Mouse (Mus musculus) ovary, postnatal 14 days (tissue): ENCODE results near the gene Klrb1b.

ENCODE experiments used
- DNase-seq: peaks from one replicate; pipeline ENCODE4 v3.0.0; 2022; ENCODE audit warnings: low spot score

Klrb1b gene

GRCm38 (mm10) chr6:128826132-128826531 lies at the start of gene Klrb1b, which contains the start of gene Gm44511:
Klrb1b (minus strand) TSS chr6:128826331.
Gm44511 (minus strand) TSS chr6:128826315.
- DNase-seq = no peak

DNA sequence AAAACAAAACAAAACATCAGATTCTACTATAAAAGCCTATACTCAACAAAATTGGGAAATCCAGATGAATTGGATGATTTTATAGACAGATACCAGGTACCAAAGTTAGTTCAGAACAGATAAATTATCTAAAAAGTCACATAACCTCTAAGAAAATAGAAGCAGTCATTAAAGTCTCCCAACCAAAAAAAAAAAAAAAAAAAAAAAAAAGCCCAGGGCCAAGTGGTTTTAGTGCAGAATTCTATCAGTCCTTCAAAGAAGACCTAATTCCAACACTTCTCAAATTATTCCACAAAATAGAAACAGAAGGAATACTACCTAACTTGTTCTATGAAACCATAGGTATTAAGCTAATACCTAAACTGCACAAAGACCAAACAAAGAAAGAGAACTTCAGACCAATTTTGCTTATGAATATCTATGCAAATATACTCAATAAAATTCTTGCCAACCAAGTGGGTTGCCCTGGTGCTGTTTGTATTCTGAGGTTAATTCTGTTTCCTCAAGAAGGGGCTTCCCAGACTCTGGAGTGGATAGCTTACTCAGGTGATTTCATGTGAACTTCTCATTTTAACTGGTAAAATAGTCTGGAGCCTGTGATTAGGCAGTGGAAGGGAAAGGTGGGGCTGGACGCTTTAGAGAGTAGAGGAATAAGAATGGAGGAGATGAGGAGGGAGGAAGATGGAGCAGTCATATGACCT lies 45.9 kb upstream of the Klrb1b start:
- no peak for DNase-seq

- no peak for DNase-seq
Observed at GRCm38 (mm10) chr6:128868861-128869260, 42.7 kb upstream of the Klrb1b start.

DNA sequence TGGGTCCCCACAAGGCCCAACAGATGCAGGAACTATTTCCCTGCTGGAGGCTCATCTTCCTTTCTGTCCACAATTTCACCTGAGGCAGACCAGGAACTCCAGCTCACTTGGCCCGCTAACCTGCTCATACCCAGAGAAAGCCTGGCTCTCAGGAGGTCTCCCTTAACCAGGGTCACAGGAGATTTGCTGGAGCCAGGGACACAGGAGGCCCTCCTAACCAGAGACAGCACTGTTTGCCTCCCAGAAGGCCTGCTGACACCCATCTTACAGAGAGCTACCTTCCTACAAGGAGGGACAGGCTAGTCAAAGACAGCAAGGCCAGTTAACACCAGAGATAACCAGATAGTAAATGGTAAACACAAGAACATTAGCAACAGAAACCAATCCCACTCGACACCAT lies 31.8 kb upstream of the Klrb1b start:
- no peak for DNase-seq

DNA sequence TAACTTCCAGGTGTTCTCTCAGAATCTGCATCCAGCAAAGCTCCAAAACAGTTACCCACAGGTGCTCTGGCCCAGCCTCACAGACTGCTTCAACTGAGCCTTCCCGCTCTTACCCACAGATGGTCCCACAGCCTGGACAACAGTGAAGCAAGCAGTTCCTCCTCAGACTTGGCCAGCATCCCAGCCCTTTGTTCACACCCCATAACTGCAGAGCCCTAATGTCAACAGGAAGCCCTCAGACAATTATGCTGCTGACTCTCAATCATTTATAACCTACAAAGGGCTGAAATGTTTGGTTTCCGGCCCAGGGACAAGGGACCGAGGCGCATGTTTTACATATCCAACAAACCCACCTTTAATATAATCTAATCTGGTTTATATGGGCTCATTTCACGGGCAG lies 30.1 kb upstream of the Klrb1b start:
- DNase-seq = peak; percentile 62

GRCm38 (mm10) chr6:128855477-128855876 lies 29.3 kb upstream of the Klrb1b start:
- DNase-seq = no peak

GRCm38 (mm10) chr6:128854895-128855294 lies 28.8 kb upstream of the Klrb1b start:
- DNase-seq = no peak

GRCm38 (mm10) chr6:128854024-128854820 lies 28.1 kb upstream of the Klrb1b start:
- DNase-seq = peak; percentile 61

- no peak for DNase-seq
Observed at GRCm38 (mm10) chr6:128852766-128853165, 26.6 kb upstream of the Klrb1b start.

DNA sequence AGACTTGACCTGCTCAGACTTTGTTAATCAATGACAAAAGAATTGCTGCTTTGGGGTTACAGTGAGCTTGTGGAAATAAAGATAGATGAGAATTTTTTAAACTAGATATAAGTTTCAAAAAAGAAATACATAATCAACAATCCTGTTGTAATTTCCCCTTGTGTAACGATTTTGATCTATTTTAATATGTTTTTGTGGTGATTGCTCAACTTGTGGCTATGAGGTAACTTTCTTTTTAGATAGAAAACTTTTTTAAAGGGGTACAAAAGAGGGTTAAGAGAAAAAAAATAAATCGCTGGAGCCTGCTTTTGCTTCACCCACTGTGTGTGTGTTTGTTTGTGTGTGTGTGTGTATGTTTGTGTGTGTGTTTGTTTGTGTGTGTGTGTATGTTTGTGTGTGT lies 25.0 kb upstream of the Klrb1b start:
- no peak for DNase-seq

GRCm38 (mm10) chr6:128850671-128851070 lies 24.5 kb upstream of the Klrb1b start:
- DNase-seq = no peak

GRCm38 (mm10) chr6:128849902-128850301 lies 23.8 kb upstream of the Klrb1b start:
- DNase-seq = no peak

- DNase-seq = no peak
Observed at GRCm38 (mm10) chr6:128847401-128847800, 21.3 kb upstream of the Klrb1b start.

DNA sequence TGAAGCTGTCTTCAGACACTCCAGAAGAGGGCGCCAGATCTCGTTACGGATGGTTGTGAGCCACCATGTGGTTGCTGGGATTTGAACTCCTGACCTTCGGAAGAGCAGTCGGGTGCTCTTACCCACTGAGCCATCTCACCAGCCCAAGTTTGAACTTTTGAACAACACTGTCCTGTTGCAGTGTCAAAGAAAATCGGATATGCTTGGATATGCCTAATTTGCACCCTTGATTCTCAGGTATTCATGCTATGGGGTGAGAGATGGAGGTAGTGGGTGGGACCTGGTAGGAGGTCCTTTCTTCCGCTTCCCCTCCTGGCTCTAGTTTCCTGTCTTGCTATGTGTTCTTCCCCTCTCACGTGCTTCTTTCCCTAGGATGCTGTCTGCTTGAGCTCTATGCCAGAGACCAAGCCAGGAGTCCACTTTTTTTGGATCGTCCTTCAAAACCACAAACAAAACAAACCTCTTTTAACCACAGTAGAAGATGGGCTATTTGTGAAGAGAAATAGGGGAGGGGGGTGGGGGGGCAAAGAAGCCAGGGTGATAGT lies 19.9 kb upstream of the Klrb1b start:
- no peak for DNase-seq

GRCm38 (mm10) chr6:128845319-128845979 lies 19.3 kb upstream of the Klrb1b start:
- DNase-seq = peak; percentile 86

- no peak for DNase-seq
Observed at GRCm38 (mm10) chr6:128844586-128845080, 18.5 kb upstream of the Klrb1b start.

DNA sequence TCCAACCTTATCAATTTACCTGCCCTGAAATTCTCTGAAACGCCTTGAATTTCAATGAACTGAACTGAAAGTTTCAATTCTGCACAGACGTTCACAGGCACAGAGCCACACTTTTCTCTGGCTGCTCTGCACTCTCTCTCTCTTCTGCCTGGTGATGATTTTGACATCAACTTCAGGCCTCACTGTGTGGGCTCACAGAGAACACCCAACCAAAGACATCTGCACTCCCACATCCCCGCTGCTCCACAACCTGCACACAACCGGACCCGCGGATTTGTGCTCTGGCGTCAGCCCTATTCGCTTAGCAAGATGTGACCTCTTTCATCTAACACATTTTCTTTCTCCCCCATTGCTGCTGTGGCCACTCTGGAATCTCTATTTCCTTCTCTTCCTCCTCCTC lies 18.0 kb upstream of the Klrb1b start:
- no peak for DNase-seq

- DNase-seq = peak; percentile 56
Observed at GRCm38 (mm10) chr6:128843479-128843992, 17.4 kb upstream of the Klrb1b start.

DNA sequence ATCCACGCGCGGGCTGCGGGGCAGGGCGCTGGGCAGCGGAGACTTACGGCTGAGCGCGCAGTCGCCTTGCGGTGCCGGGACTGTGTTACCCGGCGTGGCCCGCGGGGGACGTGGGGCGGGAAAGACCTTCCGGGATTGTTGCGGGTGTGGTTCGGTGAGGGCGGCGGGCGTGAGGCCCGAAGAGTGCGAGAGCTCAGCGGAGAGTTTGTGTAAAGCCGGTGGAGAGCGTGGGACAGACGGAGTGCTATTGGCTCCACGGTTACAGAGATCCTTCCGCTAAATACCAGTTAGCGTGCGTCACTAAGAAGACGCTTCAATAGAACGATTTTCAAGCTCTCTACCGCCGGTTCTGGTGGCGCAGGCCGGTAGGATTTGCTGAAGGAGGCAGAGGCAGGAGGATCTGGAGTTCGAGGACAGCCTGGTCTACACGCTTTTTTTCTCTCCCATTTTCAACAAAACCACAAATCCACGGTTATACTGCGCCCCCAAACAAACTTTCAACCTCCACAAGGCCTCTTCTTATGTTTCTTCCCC lies 16.9 kb upstream of the Klrb1b start:
- DNase-seq = peak; percentile 92

GRCm38 (mm10) chr6:128842356-128842944 lies 16.3 kb upstream of the Klrb1b start:
- no peak for DNase-seq

GRCm38 (mm10) chr6:128841327-128842089 lies 15.4 kb upstream of the Klrb1b start:
- no peak for DNase-seq
